Mouse (Mus musculus): ENCODE data around the gene Otog.

The Otog gene

DNA sequence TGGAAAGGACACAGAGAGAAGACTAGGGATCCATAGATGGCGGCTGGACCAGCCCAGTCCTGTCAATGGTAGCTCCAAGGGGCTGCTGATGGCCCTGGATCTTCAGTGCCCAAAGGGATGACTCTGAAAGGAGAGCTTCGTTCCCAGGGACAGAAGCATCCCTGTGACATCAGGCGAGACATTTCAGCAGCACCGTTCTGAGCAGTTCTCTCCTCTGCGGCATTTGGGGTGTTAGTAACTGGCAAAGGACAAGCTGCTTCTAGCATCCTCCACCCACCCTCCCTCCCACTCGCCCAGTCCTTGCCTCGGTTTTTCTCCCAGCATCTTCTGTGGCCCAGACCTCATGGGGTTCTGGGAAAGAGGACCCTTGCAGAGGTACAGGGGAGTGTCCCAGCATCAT, 41.5 kb downstream of the Otog start:
- no peak for DNase-seq (ENCODE audit: low read depth, low spot score)

DNA sequence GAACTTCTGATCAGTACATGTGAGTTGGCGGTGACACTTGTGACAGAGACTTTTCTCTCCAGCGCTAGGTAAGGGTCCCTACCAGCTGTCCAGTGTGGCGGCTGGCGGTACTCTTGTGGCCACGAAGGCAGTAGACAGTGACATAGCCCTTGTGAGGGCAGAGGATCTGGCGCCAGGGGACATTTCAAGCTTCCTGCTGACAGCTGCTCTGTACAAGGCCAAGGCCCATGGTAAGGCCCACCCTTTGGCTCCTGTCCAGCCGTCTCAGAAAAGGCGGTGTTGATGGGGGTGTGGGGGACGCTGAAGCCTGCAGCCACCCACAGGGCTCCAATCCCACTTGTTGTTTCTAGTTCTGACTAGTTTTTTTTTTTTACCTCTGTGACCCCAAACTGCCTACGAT, 42.9 kb downstream of the Otog start:
- no peak for DNase-seq (ENCODE audit: low read depth, low spot score)

DNA sequence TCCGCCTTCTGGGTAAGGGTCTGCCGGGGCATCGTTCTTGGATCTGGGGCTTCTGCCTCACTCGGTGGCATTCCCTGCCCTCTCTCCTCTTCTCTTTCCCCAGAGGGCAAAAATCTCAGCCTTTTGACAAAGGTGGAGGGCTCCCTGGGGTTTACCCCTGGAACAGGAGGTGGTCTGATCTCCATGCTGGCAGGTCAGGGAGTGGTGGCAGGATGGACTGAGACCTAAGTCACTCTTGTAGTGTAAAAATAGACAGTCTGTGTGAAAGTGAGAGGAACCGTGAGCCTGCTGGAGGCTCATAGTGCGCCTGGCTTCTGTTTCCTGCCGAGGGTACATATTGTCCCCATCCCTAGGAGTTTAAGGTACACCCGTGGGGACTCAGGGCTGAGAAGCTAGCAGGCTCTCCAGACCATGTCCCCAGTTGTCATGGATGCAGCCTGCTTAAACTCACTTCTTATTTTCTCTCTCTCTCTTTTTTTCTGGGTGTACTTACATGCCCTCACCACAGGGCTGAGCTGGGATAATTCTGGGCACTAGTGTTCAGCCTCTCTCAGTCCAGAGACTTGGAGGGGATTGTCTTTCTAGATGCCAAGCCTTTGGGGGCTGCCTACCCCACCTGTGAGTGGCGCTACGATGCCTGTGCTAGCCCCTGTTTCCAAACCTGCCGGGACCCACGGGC, 44.5 kb downstream of the Otog start:
- peak; percentile 19 for DNase-seq (ENCODE audit: low read depth, low spot score)

DNA sequence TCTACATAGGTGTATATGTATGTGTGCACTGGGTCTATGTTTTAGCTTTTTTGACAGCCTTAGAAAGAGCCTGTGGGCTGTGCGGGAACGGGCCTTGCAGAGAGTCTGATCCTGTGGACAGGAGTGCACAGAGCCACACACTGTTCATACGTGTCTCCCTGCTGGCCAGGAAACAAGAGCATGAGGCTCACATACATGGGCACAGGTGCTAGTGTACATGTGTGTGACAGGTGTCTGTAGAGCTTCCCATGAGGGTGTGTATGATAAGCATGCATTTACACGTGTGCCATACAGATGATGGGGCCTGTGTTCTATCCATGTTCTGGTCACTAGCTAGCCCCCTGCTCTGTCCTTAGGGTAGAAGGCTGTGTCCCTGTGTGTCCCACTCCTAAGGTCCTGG, 45.6 kb downstream of the Otog start:
- no peak for DNase-seq (ENCODE audit: low read depth, low spot score)

DNA sequence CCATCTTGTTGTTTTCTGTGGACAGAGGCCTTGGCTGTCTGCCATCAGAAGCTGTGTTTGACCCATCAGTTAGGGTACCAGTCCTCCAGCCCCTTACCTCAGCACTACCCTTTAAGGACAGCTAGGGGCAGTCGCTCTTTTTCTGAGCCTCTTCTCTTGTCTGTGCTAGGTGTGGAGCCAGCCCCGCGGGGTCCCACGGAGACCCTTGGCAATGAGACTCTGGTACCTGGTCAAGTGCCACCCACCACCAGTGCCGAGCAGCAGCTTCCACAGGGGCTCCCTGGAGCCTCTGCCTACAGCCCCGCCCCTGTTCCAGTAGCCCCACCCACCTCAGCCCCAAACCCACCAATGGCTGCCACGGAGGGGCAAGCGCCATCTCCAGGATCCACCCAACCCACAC, 46.3 kb downstream of the Otog start:
- DNase-seq (ENCODE audit: low read depth, low spot score), result no peak

DNA sequence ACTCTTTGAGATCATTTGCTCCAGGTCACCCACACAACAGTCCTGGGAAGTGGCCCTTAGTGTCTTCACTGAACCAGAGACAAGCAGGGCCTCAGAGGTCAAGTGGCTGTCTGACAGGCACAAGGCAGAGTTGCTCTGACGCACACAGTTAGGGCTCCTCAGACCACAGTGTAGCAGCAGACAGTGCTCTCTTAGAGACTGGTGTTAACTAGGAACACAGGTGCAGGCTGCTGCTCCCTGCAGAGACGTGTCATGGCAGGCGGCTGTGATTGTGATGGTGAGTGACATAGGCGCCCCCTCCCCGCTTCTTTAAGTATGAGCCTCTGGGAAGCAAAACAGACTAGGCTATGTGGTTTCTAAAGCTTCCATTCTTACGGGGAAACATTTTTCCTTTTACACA, 55.5 kb downstream of the Otog start:
- DNase-seq (ENCODE audit: low read depth, low spot score), result no peak

DNA sequence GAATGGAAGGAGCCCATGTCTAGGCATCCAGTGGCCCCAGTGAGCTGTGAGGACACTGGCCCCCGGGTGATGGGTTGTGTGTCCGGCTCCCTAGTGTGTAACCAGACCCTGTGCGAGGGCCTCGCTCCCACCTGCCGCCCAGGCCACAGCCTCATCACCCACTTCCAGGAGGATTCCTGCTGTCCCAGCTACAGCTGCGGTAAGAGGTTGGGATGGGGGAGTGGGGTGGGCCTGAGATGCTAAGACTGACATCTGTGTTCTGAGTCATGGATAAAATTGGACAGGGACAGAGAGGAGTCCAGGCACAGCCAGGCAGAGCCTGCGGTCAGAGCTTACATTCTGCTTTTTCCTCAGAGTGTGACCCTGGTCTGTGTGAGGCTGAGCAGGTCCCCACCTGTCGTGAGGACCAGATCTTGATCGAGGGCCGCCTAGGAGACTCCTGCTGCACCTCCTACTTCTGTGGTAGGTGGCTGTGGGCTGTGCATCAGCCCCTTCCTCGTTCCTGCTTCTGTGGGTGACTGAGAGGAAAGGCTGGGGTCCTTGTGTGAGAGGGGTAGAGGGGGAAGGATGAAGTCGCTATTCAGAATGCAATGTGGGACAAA, 60.3 kb downstream of the Otog start:
- no peak for DNase-seq (ENCODE audit: low read depth, low spot score)

DNA sequence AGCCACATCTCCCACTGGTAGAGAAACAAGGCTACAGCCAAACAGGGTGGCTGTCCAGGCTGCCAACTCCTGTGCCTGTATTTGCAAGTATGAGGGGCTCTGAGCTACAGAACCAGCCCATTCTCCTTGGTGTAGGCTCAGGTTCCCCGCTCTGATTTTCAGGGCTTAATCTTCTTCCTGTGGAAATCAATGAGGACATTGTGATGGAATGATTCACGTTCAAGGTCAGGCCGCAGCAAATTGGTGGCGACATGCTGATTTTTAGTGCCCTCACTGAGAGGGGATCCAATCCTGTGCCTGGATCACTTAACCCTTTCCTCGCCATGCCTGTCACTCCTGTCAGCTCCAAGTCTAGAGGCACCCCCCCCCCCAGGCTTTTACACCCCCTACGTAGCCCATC, 72.7 kb downstream of the Otog start:
- DNase-seq (ENCODE audit: low read depth, low spot score), result peak; percentile 55

DNA sequence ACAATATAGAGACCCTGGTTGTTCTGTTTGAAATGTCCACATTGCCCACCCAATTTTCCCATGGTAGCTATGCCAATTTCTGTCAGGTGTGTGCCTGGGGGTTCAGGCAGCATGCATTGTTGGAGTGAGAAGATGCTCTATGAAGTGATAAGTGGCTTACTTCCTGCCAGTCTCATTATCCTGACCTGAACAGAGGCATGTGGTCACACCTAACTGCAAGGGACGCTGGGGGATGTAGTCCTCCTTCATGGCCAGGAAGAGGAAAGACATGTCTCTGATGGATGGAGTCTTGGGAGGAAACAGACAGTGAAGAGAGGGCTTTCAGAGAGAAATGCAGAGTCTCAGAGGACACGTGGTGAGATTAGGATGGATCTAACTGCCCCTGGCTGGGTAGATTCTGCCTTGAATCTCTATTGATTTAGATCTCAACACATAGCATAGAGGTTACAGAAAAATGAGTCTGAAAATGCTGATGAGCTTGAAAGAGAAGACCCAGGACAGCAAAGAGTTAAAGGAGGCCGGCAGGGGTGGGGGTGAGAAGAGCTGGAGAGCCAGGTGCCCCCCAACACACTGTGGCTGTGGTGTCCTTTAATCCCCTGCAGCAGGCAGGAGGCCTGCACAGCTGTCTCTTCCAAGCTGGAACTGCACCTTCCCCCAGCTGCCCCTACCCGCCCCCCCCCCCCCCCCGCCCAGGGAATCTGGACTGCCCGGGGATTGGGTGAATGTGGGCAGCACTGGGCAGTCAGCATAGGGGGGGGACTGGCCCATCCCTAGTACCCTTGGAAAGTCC, 73.6 kb downstream of the Otog start:
- DNase-seq (ENCODE audit: low read depth, low spot score), result no peak

DNA sequence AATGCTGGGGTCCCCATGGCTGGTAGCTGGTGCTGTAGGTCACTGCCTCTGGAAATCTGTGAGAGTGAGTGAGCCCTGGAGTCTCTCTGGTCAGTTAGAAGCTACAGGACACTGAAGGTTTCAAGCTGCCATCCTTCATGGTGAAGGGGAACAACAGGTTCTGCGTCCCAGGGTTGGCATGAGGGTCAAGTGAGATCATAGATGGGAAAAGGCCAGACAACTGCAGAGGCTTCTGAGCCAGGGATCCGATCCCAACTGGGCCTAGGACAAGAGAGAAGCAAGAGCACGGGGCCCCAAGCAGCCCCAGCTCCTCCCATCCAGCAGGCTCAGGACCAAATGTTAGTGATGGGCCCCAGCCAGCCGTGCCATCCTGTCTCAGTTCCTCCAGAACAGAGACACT, 74.9 kb downstream of the Otog start:
- DNase-seq (ENCODE audit: low read depth, low spot score), result no peak

DNA sequence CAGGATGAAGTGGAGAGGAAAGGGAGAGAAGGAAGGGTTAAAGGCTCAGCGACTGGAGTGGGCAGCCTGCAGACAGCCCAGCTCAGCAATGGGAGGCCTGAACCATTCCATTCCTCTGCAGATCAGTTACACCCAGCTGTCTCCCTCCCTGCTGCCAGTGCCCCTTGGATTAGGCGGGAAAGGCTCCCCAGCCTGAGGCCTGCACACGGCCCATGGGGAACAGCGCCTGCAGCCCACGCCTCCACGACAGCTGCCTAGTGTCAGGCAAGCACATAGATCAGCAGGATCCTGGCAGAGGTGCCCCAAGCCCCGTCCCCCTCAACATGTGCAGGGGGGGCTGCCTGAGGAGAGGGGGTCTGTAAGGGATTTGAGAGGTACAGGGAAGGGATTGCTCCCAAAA, 76.2 kb downstream of the Otog start:
- no peak for DNase-seq (ENCODE audit: low read depth, low spot score)

DNA sequence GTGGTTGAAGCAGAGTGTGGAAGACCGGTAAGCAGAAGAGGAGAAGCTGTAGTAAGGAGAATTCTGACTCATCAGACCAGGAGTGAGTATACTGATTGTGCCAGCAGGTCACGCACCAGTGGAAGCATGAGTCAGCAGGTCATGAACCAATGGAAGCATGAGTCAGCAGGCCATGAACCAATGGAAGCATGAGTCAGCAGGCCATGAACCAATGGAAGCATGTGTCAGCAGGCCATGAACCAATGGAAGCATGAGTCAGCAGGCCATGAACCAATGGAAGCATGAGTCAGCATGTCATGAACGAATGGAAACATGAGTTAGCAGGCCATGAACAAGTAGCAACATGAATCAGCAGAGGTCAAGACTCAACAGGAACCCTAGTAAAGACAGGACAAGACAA, 80.5 kb downstream of the Otog start:
- DNase-seq (ENCODE audit: low read depth, low spot score), result no peak

DNA sequence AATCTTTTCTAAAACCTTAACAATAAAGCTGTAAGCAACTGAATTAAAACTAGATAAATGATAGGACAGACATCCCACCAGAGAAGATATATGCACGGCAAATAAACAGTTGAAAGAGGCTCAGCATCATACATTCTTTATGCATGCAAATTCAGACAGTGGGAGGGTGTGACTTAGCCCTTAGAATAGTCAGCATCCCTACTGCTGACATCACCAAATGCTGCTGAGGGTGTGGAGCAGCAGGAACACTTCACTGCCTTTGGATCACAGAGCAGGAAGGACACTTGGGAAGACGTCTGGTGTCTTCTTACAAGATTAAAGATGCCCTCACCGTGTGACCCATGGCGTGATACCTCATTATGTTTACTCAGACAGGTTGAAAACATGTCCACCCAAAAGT, 87.1 kb downstream of the Otog start:
- DNase-seq (ENCODE audit: low read depth, low spot score), result no peak

DNA sequence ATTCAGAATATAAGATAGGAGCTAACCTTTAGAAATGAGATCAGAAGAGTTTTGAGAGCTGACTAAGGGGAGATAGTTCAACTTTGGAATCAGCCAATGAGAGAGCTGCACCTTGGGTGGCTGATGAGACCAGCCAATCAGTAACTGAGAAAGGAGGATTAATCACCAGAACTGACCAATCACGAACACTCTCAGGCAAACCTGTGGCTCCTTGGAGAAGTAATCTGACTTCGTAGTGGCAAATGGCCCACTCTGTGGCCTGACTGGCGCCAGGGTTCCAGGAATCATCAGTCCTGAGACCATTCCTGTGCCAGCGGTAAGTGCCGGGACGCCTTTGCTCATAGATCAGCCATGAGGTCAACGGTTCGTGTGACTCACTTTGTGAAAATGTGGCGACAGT, 96.6 kb downstream of the Otog start:
- DNase-seq (ENCODE audit: low read depth, low spot score), result peak; percentile 26

DNA sequence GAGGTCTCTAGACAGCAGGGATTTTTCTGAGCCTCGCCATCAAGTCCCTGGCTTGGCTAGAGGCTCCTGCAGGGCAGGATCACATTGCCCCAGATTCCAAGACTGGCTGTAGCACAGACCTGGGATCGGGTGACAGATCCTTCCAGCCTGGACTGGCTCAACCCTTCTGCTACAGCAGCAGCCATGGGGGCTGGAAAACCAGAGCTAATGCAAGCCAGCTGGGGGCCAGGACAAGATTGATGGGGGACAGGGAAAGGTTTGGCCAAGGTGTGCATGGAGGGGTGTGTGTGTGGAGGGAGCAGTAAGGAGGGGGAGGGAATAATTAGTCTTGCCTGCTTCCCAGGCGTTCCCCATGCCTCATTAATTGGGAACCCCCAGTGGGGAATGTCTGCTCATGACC, 99.0 kb downstream of the Otog start:
- DNase-seq (ENCODE audit: low read depth, low spot score), result no peak

DNA sequence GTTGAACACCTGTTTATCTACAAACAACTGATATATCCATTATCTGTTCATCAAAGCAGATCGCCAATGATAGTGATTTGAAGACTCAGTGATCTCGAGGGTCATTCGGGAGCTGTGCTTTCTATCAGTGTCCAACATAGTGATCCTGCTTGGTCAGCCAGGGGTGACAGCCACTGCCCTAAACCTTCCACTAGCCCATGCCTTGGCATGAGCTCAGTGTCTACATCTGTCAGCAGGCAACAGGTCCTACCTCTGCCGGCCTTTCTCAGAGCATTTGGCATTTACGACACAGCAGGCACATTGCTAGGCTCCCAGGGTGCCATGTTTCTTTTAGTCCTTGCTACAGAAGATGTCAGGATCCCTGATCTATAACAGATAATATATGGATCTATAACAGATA, 99.5 kb downstream of the Otog start:
- no peak for DNase-seq (ENCODE audit: low read depth, low spot score)

DNA sequence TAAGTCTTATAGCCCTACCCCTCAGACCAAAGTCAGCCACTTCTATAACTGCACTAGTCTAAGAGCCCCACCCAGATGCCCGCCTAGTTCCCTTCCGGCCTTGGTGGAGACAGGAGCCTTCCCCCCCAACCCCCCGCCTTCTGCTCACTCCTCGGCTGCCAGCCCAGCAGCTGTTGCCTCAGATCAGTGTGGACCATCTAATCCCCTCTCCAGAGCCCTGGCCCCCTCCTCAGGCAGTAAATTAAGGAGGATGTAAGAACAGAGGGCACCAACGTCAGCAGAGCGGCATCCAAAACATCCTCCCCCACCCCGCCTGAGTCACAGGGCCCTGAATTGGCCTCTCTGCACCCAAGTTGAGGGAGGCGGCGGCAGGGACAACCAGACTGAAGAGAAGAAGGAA, 100.7 kb downstream of the Otog start:
- DNase-seq (ENCODE audit: low read depth, low spot score), result no peak

DNA sequence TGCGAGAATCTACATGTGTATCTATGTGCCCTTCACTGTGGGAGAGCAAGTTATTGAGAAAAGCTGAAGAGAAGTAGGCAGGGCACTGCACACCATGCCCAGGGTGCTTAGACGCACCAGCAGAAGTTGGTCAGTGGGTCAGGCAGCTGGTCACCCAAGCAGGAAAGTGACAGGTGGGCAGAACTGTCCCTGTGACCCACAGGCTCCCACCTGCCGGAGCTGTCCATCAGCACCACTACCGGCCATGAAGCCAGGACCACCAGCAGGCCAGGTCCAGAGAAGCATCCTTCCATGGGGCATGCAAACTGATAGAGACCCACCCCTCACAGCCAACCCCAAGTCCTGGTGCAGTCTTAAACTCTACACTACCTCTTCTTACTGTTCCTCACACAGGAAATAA, 106.9 kb downstream of the Otog start:
- no peak for DNase-seq (ENCODE audit: low read depth, low spot score)

DNA sequence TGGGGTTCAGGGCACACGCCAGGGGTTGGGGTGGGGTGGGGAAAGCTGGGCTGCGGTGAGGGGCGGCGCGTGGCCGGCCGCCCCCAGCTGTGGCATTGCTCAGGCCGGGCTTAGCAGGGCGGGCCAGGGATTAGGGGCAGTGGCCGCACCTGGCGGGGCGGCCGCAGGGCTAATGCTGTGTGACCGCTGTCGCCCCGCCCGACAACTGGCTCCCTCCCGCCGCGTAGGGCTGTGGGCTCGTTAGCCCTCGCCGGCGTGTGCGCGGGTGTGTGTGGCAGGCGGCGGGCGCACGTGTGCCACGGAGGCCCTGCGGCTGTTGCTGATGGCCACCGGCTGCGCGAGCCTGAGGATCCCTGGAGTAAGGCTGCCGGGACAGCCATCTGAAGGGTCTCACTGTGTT, 108.0 kb downstream of the Otog start:
- peak; percentile 31 for DNase-seq (ENCODE audit: low read depth, low spot score)

DNA sequence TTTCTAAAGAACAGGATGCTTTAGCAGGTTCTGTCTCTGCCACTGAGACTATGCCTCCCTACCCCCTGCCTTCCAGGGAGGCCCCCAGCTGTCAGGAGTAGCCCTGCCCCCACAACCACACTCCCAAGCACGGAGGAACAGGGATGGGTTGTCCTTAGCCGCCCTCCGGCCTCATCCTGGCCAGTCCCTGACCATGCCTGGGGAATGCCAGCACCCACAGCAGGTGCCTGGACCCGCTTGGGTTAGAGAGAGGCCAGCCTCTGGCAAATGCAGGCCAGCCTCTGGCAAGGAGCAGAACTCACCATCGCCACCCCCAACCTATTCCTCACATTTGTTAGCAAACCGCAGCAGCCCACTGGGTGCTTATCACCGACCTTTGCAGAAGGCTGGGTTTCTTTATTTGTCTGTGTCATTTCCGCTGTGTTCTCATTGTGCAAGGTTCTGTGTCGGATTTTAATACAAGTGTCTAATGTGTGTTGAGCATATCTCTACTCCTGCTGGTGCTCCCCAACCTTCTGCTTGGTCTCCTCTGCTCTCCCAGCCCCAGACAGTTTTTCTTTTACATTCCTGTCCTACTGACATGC, 109.4 kb downstream of the Otog start:
- no peak for DNase-seq (ENCODE audit: low read depth, low spot score)

DNA sequence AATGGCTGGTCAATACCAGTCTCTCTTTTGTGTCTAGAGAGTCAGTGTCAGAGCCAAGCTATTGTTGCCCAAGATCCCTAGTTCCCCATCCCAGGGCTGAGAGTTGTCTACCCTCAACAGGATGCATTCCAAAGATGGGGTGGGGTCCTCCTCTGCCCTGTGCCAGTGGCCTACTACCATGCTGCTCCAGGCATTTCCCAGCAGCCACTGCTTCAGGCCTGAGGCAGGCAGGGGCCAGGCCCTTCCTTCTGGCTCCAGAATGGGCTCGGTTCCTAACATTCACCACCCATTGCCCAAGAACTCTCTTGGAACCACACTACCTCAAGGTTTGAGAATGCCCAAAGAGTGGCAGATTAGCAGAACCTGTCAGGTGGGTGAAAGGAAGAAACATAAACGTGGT, 112.0 kb downstream of the Otog start:
- peak; percentile 18 for DNase-seq (ENCODE audit: low read depth, low spot score)

DNA sequence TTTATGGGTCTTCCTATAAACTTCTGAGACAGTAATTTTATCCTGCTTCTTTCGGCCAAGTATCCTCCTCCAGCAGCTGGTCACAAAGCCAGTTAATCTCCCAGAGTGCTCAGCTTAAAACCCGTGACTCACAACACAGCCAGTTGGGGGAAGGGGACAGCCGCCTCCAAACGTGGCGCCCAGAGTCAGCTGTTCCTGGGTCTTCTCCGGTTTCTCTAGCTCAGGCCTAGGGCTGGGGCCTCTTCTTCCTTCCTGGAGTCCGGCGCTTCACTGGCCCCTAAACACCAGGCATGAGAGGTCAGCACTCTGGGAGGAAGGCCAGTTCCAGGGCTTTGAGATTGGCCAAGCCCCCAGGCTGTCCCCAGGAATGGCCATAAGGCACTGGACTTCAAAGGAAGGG, 112.4 kb downstream of the Otog start:
- DNase-seq (ENCODE audit: low read depth, low spot score), result no peak

DNA sequence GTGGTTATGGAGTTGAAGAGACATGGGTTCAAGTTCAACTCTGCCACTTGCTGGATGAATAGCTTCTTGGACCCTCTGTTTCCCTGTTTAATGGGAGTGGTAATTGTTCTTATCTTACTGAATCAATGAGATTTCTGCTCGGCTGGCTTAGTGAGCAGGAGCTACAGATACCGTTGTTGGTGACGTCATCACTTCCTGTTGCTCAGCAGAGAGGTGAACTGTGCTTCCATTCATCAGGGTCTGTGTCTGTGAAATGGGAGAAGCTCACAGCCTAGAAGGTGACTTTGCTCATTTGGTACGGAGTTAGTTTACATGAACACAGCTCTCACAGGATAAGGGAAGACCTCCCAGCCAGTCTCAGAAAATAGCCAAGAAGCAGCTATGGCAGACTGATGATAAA, 113.1 kb downstream of the Otog start:
- no peak for DNase-seq (ENCODE audit: low read depth, low spot score)

All from ZHBTc4 (cell line).